Mouse (Mus musculus) midbrain, embryonic 10.5 days (tissue): Measurements from ENCODE around the gene Tspan1. TPM values are rescaled to one million over a fixed set of nuclear protein-coding genes. Genes with fewer than 3 reads are reported as not detected.

Experiments
- DNase-seq: peaks from one replicate; pipeline ENCODE4 v3.0.0-alpha.2; 2017; ENCODE audit warnings: low spot score
- H3K27ac ChIP-seq: fragments of 300-500 bp; sonication (generic); replicated peaks from 2 replicates; pipeline ENCODE4 v1.5.1; 2016; ENCODE audit warnings: mild to moderate bottlenecking
- H3K27me3 ChIP-seq: fragments of 300-500 bp; sonication (generic); 2 replicates; pipeline ENCODE4 v1.6.1; 2016; ENCODE audit warnings: low read depth, mild to moderate bottlenecking; ENCODE audit not compliant: poor library complexity, severe bottlenecking
- H3K36me3 ChIP-seq: fragments of 300-500 bp; sonication (generic); 2 replicates; pipeline ENCODE4 v1.6.1; 2016; ENCODE audit warnings: mild to moderate bottlenecking, moderate library complexity
- H3K4me1 ChIP-seq: fragments of 300-500 bp; sonication (generic); 2 replicates; pipeline ENCODE4 v1.6.1; 2016
- H3K4me3 ChIP-seq: fragments of 300-500 bp; sonication (generic); 2 replicates; pipeline ENCODE4 v1.5.1; 2016; ENCODE audit warnings: mild to moderate bottlenecking, moderate library complexity
- H3K9me3 ChIP-seq: fragments of 300-500 bp; sonication (generic); replicated peaks from 2 replicates; pipeline ENCODE4 v1.6.1; 2016; ENCODE audit warnings: mild to moderate bottlenecking
- WGBS: fragments of 180-500 bp; shearing (Covaris S2); methylation state at CpG from one replicate; pipeline ENCODE4 v1.1.7; 2016; 5-methylcytosine and 5-hydroxymethylcytosine counted together
- polyA plus RNA-seq: library from polyadenylated mRNA; unstranded; fragments of >200 nt; fragmentation: Nextera tagmentation; extraction: Ambion mirVana; gene quantifications from 2 replicates; pipeline ENCODE4 v1.2.1, GENCODE M21; 2016

The Tspan1 gene
- polyA plus RNA-seq, 1 experiment from 2014 or later, result not detected

DNA sequence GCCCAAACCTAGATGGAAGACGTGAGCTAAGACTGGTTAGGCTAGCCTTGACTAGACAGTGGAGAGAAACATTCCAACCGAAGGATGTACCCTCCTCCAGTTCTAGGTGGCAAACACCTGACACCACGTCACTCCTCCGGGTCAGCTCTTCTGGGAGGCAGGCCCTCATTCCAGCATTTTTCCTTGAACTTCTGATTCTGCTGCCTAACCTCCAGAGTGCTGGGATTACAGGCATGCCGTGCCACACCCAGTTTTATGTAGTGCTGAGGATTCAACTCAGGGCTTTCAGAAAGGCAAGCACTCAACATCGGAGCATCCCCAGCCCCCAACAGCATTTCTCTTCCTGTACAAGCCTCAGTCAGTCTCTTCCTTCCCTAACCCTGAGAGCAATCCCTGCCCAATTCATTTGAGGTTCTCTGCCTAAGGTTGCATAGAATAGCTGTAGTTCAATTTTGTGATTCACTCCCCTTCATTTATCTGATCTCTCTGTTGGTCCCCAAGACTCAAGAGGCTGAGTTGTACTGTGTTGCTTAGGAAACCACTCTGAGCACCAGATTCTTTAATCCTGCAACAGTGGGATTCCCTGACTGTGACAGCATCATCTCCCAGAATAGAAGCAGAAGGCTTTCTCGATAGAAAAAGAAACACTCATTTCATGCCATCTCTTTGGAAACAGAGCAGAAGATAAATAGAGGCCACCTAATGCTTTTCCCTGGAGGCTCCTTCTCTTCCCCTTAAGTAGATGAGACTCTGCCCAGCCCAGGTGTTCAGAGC lies 26.4 kb downstream of the Tspan1 start:
- Histone ChIP-seq H3K27ac (no peak overlapping the region), H3K9me3 (no peaks in the 10 kb centered on the region), H3K27me3 (peaks cover 36% of the 10 kb centered on the region), H3K4me1 (peaks cover 51% of the 10 kb centered on the region), H3K36me3 (no peaks in the 10 kb centered on the region), H3K4me3 (no peak overlapping the region)
- WGBS, result 82% methylated on average over 7 of the region's 7 CpGs
- no peak for DNase-seq

DNA sequence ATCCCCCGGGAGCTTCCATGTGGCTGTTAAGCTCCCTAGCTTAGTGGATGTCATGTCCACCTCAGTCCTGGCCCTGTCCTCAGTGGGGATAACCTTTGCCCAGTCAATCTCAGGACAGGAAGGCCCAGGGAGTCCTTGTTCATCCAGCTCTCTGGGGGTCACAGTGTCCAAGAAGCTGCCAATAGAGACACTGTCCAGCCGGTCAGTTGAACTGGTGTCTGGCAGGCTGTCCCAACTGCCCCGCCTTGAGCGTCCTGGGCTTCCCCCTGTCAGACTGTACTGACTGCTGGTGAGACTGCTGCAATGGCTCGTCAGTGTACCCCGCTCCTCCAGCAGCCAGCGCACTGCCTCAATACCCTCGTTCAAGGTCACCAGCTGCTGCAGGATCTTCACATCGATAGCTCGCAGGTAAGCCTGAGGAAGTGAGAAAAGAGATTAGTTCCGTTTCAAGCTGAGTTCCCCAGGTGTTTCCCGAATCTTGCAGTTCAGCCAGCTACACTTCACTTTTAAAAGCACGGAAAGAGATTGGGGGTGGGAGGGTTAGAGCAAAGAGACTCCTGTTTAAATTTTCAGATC lies 29.9 kb downstream of the Tspan1 start:
- H3K36me3 ChIP-seq, result no peaks in the 10 kb centered on the region
- DNase-seq, result no peak
- H3K27ac ChIP-seq, result no peak overlapping the region
- H3K9me3 ChIP-seq, result no peaks in the 10 kb centered on the region
- 48% methylated on average over 13 of the region's 13 CpGs for WGBS
- H3K4me3 ChIP-seq, result no peak overlapping the region
- H3K4me1 ChIP-seq, result peaks cover 31% of the 10 kb centered on the region
- peaks cover 7% of the 10 kb centered on the region; the same call in 1 of the 2 replicates for H3K27me3 ChIP-seq

DNA sequence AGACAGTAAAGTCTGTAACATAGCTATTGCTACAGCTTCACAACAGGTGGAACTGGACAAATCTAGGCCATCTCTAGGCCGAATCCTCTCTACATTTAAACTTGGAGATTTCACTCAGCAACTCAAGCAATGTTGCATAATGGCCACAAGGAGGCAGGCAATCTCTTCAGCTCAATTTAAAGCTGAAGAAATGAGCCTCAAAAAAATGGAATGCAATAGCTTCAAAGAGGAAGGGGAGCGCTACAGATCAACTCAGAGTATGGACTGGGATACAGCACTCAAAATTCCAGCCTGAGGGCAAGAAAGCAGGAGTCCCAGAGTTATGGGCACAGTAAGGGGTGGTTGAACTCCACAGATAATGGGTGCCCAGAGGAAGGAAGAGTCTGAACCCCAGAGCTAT lies 32.4 kb downstream of the Tspan1 start:
- no peaks in the 10 kb centered on the region for H3K9me3 ChIP-seq
- peaks cover 16% of the 10 kb centered on the region for H3K4me1 ChIP-seq
- no peak overlapping the region for H3K4me3 ChIP-seq
- H3K27me3 ChIP-seq, result no peaks in the 10 kb centered on the region
- WGBS, result 66% methylated on average over 2 of the region's 2 CpGs
- no peak overlapping the region for H3K27ac ChIP-seq
- peaks cover 14% of the 10 kb centered on the region; the same call in 1 of the 2 replicates for H3K36me3 ChIP-seq
- no peak for DNase-seq

DNA sequence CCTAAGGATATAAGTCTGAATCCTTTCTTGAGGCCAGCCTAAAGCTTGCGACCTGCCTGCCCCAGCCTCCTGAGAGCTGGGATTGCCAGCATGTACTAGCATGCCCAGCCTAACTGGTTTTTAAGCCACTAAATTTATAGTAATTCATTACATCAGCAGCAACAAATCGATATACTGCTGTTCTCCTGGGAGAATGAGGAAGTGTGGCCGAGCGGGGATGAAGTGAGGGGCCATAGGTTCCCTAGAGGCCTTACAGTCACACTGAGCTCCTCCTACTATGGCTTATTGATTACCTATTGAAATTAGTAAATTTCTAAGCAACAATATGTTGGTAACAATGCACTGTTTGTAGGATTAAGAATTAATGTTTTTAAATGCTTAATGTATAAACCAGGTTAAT lies 34.3 kb downstream of the Tspan1 start:
- Histone ChIP-seq H3K4me1 (peaks cover 16% of the 10 kb centered on the region), H3K27me3 (no peaks in the 10 kb centered on the region), H3K4me3 (no peak overlapping the region), H3K36me3 (peaks cover 14% of the 10 kb centered on the region; the same call in 1 of the 2 replicates), H3K27ac (no peak overlapping the region), H3K9me3 (no peaks in the 10 kb centered on the region)
- WGBS, result 90% methylated on average over 4 of the region's 4 CpGs
- no peak for DNase-seq

GRCm38 (mm10) chr4:116127956-116128355 lies 39.4 kb downstream of the Tspan1 start:
- no peaks in the 10 kb centered on the region for H3K27me3 ChIP-seq
- peaks cover 15% of the 10 kb centered on the region for H3K4me1 ChIP-seq
- WGBS, result 72% methylated on average over 6 of the region's 6 CpGs
- no peaks in the 10 kb centered on the region for H3K9me3 ChIP-seq
- no peak overlapping the region for H3K4me3 ChIP-seq
- no peak for DNase-seq
- no peak overlapping the region for H3K27ac ChIP-seq
- H3K36me3 ChIP-seq, result peaks cover 14% of the 10 kb centered on the region; the same call in 1 of the 2 replicates

DNA sequence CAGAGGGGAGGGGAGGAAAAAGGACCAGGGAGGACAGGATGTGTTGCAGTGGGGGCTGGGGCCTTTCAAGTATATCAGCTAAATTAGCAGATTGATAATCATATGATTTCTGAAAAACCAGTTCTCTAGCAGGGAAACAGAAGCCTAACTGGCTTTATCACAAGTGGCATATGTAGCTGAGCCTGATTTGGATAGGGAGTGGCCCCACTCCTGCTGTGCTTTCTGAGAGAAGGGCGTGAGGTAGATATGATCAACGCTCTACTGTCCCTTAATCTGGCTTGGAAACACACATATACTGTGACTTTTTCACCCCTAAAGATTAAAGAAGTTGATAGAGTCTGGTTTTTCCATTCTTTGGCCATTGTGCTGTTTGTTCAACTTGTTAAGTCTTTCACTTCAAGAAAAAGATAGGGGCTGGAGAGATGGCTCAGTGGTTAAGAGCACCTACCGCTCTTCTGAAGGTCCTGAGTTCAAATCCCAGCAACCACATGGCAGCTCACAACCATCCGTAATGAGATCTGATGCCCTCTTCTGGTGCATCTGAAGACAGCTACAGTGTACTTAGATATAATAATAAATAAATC lies 41.5 kb downstream of the Tspan1 start:
- DNase-seq, result no peak
- WGBS, result 95% methylated on average over 4 of the region's 4 CpGs
- no peaks in the 10 kb centered on the region for H3K9me3 ChIP-seq
- peaks cover 12% of the 10 kb centered on the region for H3K36me3 ChIP-seq
- no peaks in the 10 kb centered on the region for H3K27me3 ChIP-seq
- H3K27ac ChIP-seq, result no peak overlapping the region
- H3K4me1 ChIP-seq, result peaks cover 27% of the 10 kb centered on the region
- no peak overlapping the region for H3K4me3 ChIP-seq

DNA sequence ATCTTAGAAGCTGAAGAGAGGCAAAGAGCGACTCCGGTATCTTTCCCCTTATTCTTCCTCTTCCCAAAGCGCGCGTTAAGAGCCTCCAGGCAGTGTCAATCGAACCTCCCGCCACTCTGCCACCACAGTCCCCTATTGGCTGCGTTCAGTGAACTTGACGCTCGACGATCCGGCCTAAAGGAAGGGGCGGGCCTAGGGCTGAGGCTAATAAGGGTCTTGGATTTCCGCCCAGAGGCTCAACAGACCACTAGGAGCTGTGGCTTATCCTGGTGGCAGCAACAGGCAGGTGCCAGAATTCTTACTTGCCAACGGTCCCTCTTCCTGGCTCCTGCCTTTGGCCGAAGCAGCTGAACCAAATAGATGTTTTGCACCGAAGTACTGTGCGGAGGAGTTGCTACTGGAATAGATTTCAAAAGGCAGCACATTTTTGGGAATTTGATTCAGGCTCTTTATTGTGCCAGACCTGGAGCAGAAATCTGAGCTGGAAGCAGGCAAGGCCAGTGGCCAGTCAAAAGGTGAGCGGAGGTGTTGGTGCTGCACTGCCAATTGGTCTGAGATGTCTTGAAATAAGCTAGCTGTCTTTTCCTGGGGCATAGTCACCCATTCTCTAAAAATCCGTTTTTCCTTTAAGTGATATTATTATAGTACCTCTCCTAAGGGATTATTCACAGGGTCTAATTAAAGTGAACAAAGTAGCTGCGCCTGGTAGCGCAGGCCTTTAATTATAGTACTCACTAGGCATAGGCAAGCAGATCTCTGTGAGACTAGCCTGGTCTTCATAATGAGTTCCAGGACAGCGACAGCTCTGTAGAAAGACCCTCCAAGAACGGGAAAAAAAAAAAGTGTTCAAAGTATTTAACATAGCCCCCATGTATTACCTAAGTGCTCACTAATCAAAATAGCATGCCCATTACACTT lies 43.5 kb downstream of the Tspan1 start, which contains the start of the genes Rad54l and Pomgnt1:
TSS of gene Rad54l (minus strand) at position 89 of the 918 bp plus-strand sequence.
TSS of gene Pomgnt1 (plus strand) at position 239 of the 918 bp plus-strand sequence.
- WGBS, result 7% methylated on average over 24 of the region's 24 CpGs
- peak within 1 kb of the TSS; percentile 84 for H3K27ac ChIP-seq

DNA sequence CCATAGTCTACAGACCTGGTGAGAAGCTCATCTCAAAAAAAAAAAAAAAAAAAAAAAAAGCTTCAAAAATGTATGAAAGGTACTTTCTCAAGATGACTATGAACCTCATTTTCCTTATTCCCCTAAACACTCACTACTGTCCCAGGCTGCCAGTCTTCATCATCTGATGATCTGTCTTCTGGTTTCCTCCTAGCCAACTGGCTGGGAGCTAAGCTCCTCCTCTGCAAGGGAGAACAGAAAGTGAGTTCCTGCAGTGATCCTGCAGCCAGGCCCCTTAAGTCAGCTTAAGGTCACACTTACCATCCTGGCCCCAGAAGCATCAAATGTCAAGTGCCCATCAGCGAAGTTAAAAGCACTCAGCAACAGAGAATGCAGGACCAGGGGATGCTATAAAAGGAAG lies 44.6 kb downstream of the Tspan1 start:
- Histone ChIP-seq H3K27me3 (no peaks in the 10 kb centered on the region), H3K27ac (peak overlapping the region; percentile 84), H3K9me3 (no peaks in the 10 kb centered on the region), H3K4me3 (peak overlapping the region; percentile 83), H3K4me1 (peaks cover 27% of the 10 kb centered on the region), H3K36me3 (peaks cover 34% of the 10 kb centered on the region)
- no peak for DNase-seq
- WGBS, result 7% methylated on average over 1 of the region's 1 CpGs

More for the DNA sequence above, 43.5 kb downstream of the Tspan1 start, which contains the start of the genes Rad54l and Pomgnt1:
- DNase-seq, result peak; percentile 94
- Histone ChIP-seq H3K36me3 (peaks cover 25% of the 10 kb centered on the region), H3K9me3 (no peaks in the 10 kb centered on the region), H3K4me1 (peaks cover 27% of the 10 kb centered on the region), H3K27me3 (no peaks in the 10 kb centered on the region), H3K4me3 (peak within 1 kb of the TSS; percentile 83)

Other genes with a start within 250 kb of the Tspan1 start
- 38.5 and 39.4 TPM in 2 replicates for gene Dmbx1, start 227.7 kb downstream of the Tspan1 start, polyA plus RNA-seq
- gene Faah, start 149.7 kb downstream of the Tspan1 start, polyA plus RNA-seq, result 1.4 and 2.7 TPM in 2 replicates
- gene Nsun4, start 113.7 kb downstream of the Tspan1 start, polyA plus RNA-seq, result 20.4 and 21.2 TPM in 2 replicates
- gene Uqcrh, start 92.5 kb downstream of the Tspan1 start, polyA plus RNA-seq, result 444 and 449 TPM in 2 replicates
- 67.9 and 73.8 TPM in 2 replicates for gene Lrrc41, start 92.3 kb downstream of the Tspan1 start, polyA plus RNA-seq
- 77.4 and 80.9 TPM in 2 replicates for gene Rad54l, start 43.9 kb downstream of the Tspan1 start, polyA plus RNA-seq
- 55.9 TPM in 2 replicates for gene Pomgnt1, start 43.8 kb downstream of the Tspan1 start, polyA plus RNA-seq
- gene Lurap1, start 16.3 kb downstream of the Tspan1 start, polyA plus RNA-seq, result 2.2 and 2.7 TPM in 2 replicates
- not detected in 2 replicates for gene 1700042G07Rik, start 5.8 kb upstream of the Tspan1 start, polyA plus RNA-seq
- gene Gm49337, start 5.8 kb upstream of the Tspan1 start, polyA plus RNA-seq, result not detected in 2 replicates
- gene Pik3r3, start 54.0 kb upstream of the Tspan1 start, polyA plus RNA-seq, result 46.0 and 68.7 TPM in 2 replicates